Mouse (Mus musculus) neural tube, embryonic 10.5 days (tissue): ENCODE measurements around the gene Phb2.

Source experiments
- DNase-seq: peaks from one replicate; pipeline ENCODE4 v3.0.0-alpha.2; 2017; ENCODE audit warnings: low spot score; ENCODE audit errors: extremely low spot score

Phb2 gene

DNA sequence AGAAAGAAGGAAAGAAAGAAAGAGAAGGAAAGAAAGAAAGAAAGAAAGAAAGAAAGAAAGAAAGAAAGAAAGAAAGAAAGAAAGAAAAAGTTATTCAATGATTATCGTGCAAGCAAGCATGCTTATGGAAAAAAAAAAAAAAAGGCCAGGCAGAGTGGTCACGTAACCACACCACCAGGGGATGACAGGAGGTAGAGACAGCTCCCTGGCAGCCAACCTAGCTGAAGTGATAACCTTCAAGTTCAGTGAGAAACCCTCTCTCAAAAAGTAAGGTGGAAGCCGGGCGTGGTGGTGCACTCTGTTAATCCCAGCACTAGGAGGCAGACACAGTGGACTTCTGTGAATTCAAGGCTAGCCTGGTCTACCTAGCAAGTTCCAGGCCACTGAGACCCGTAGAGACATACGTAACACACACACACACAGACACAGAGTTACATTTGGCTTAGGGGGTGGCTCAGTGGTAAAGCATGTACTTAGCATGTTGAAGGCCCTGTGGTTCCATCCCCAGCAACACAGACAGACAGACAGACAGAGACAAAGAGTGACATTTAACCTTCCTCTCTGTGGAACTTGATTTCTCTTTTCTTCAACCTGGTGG lies 10.8 kb downstream of the Phb2 start:
- no peak for DNase-seq

GRCm38 (mm10) chr6:124723541-124723940 lies 11.4 kb downstream of the Phb2 start:
- DNase-seq = no peak

DNA sequence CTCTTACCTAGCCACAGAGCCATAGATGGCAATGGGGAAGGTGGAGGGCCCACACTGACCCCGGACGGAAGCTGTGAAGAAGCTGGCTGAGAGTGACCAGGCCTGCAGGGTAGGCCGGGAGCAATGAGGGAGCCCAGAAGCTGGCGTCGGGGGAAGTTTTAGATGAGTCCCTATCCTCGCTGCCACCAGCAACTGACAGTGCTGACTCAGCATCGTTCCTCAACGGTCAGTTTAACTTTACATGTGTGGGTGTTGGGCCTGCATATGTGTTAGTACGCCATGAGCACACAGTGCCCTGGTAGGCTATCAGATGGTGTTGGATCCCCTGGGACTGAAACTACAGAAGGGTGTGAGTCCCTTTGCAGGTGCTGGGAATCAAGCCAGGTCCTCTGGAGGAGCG lies 12.3 kb downstream of the Phb2 start:
- no peak for DNase-seq

GRCm38 (mm10) chr6:124728621-124729020 lies 16.5 kb downstream of the Phb2 start:
- DNase-seq = no peak

GRCm38 (mm10) chr6:124729850-124730705 lies 17.9 kb downstream of the Phb2 start:
- DNase-seq = no peak

DNA sequence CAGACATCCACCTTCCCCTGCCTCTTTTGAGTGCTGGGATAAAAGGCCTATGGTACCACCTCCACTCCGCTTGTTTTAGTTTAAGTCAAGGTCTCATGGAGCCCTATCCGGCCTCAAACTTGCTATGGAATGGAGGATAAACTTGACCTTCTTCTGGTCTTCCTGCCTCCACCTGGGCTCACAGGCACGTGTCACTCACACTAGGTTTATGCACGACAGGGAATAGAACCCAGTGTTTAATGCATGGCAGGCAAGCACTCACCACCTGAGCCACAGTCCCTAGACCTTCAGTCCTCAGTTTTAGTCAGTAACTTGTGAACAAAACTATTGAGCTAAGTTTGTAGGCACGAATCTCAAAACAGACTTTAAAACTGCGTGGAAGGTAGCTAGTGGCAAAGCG lies 18.9 kb downstream of the Phb2 start:
- no peak for DNase-seq

GRCm38 (mm10) chr6:124732476-124733370 lies 20.6 kb downstream of the Phb2 start:
- DNase-seq = no peak

GRCm38 (mm10) chr6:124734417-124734816 lies 22.3 kb downstream of the Phb2 start:
- DNase-seq = no peak

GRCm38 (mm10) chr6:124737040-124737439 lies 24.9 kb downstream of the Phb2 start:
- no peak for DNase-seq

DNA sequence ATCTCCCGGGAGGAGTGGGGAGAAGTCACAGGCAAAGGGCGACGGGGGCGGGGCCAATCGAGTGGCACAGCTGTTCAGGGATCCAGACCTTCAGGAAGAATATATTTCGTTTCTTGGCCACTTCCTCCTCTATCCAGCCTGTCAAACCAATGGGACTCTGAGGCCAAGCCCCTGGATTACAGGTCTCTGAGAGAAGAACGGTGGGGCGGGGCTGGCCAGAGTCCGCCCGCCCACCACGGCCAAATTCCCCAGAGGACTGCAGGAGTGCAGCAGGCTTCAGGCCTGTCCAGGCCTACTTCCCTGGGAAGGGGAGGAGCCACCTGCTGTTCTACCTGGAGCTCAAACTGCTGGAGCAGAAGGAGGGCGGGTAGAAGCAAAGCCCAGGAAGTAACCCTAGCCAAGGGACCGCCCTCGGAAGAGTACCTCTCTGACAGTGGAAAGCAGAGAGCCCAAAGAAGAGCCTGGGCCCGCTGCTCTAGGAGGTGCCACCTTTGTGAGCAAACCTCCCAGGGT lies 26.4 kb downstream of the Phb2 start, which contains the start of gene Ptpn6:
TSS of gene Ptpn6 (minus strand) at position 204 of the 513 bp plus-strand sequence.
- no peak for DNase-seq

GRCm38 (mm10) chr6:124739231-124739796 lies 27.2 kb downstream of the Phb2 start:
- no peak for DNase-seq

GRCm38 (mm10) chr6:124740211-124740887 lies 28.2 kb downstream of the Phb2 start:
- no peak for DNase-seq

DNA sequence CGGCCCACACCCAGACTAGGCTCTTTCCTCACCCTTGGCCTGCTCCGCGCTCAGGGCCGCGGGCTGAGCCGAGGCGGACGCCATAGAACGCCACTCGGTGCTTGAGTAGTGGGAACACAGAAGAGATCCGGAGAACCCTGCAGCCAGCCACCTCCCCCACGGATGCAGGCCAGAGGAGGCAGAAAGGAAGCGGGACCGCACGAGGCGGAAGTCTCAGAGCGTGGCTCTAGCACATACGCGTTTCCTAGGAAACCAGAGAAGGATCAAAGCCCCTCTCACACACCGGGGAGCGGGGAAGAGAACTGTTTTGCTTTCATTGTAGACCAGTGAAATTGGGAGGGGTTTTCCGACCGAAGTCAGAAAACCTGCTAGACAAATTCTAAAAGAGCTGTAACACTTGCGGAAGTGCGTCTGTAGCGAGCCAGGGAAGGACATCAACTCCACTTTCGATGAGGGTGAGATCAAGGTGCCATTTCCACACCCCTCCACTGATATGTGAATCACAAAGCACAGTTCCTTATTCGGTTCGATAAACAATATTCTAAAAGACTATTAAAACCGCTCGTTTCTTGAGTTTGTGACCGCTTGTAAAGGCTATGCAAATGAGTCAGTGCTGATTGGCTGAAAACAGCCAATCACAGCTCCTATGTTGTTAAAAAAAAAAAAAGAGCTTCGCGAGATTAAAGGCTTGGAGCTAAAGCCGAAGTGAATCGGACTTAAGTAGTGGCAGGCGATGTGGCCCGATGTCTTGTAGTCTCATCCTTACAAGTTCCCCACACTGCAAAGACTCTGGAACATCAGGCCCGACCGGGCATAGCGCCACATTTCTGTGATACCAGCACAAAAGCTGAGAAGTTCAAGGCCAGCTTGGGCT lies 29.0 kb downstream of the Phb2 start, which contains the start of gene Grcc10:
TSS of gene Grcc10 (minus strand) at position 487 of the 874 bp plus-strand sequence.
- peak; percentile 96 for DNase-seq

GRCm38 (mm10) chr6:124741842-124742241 lies 29.7 kb downstream of the Phb2 start:
- DNase-seq = no peak

DNA sequence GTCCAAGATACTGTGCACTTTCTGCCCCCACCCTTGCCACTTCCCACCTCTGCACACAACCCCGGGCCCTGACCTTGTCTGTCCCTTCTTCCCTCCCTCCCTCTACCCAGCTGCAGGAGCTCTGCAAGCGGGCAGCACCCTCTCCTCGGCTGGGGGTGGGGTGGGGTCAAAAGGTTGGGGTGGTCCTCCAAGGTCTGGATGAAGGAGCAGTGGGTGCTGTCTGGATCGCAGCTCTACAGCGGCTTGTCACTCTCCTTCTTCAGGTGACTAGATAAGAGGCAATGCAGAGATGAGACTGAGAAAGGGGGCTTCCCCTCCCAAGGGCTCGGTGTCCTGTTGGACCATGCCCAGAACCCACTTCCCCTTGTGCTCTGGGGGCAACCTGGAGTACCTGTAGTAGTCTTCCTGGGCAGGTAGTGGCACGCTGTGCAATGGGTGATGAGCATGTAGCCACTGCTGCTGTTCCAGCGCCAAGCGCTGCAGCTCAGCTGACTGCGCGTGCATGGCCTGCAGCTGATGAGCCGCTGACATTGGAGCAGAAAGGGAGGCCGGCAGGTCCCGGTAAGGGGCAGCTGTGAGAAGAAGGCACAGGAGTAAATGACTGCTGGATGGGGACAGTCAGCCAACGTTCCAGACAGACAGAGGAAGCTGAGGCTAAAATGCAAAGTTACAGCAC lies 30.8 kb downstream of the Phb2 start:
- DNase-seq = no peak

DNA sequence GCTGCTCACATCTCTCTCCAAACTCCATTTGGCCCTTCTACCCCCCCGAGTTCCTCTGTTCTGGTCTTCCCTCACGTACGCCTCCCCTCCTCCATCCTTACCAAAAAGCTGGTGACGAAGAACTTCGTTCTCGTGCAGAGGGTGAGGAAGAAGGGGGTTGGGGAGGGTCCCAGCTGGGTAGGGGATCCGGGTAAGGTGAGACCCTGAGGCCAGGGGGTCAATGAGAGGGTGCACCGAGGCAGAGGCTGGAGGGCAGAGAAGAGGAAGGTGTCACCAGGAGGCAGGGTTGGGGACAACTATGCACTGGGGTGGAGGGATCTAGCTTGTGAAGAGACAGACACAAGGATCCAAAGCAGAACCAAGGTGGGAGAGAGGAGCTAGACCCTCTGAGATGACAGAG lies 31.5 kb downstream of the Phb2 start:
- DNase-seq = no peak

DNA sequence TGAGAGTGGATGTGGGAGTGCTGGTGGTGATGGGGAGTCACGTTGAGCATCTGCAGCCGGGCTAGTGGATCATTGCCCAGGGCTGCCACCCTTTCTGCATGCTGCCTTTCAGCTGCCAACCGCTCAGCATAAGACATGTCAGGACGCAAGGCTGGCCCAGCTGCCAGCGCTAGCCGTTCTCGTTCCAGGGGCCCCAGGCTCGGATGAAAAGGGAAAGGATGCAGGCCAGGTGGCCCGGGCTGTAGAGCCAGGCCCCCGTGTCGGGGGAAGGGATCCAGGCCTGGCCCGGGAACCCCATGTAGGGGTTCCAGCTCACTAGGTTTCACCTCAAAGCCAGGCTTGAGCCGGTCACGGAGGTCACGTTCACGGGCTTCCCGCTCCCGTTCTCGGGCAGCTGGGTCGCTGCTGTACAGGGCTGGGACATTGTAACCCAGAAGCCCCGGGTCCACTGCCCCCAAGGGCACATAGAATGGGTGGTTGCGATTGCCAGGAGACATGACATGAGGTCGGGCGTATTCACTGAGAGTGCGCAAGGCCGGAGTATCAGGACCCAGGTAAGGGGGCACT lies 32.7 kb downstream of the Phb2 start:
- DNase-seq = no peak

GRCm38 (mm10) chr6:124745490-124746295 lies 33.6 kb downstream of the Phb2 start:
- DNase-seq = peak; percentile 93
